Mouse (Mus musculus) ZHBTc4 (cell line): ENCODE data around the gene Hunk.

Experiments used
- DNase-seq: peaks from one replicate; pipeline ENCODE4 v3.0.0-alpha.2; 2011; ENCODE audit warnings: low read depth, low spot score

Hunk gene

DNA sequence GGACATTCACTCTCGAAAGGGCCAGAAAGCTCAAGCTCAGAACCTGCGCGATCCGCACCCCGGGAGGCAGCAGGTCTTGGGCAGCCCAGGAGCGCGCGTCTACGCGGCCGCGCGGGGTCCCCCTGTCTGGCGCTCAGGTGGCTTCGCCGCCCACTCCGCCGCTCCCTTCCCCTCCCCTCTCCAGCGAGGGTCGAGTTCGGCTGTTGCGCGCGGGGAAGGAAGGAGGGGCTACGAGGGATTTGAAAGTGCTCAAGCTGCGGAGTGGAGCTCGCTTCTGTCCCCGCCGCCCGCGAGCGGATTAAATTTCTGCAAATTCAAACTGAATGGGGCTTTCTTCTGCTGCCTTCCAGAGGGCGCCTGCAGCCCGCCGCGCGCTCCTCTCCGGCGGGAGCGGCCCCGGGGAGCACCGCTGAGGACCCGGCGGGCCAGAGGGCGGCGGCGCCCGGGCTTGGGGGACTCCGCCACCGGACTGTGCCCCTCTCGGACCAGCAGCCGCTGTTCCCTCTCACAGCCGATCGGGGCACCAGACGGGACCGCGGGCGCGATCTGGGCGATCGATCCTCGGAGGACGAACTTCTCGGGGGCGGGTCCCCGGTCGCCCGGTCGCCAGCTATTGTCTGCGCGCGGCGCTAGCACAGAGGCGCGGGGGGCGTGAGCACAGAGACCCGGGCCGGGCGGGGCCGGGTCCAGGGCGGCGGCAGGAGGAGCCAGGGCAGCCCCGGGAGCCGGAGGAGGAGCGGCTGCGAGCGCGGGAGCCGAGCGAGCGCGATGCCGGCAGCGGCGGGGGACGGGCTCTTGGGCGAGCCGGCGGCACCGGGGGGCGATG lies at the start of gene Hunk:
Gene Hunk, plus strand, starts transcription at position 326 of the 826 bp plus-strand sequence.
- DNase-seq: peak; percentile 92

DNA sequence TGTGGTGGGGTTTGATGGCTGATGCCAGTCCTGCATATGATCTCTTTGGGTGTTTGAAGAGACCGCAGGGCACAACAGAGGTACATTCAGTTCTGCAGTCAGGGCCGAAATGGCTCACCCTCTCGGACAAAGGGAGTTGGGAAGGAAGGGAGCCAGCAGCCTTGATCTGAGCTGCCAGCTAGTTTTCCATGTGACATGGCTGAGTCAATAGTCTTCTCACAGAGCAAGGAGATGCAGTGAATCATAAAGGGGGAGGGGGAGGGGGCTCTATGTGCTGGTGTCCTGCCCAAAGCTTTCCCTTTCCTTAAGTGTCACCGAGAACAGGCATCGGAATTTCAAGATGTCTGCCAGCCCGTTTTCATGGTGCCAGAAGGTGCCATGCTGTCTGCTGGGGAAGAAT lies 46.8 kb upstream of the Hunk start:
- no peak for DNase-seq

DNA sequence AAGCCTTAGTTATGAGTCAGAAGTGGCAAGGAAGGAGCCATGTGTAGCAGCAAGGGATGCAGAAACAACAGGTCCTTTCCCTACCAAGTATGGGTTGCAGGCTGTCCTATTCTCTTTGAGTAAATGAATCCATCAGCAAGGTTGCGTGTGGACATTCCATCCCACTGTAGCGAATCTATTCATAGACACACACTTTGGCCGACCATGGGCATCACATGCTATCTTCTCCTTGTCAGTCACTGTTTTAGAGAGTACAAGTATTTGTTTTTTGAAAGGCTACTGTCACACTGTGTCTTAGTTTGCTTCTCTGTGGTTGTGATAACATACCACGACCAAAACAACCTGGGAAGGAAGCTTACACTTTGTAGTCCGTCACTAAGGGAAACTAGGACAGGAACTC lies 44.7 kb upstream of the Hunk start:
- DNase-seq: no peak

DNA sequence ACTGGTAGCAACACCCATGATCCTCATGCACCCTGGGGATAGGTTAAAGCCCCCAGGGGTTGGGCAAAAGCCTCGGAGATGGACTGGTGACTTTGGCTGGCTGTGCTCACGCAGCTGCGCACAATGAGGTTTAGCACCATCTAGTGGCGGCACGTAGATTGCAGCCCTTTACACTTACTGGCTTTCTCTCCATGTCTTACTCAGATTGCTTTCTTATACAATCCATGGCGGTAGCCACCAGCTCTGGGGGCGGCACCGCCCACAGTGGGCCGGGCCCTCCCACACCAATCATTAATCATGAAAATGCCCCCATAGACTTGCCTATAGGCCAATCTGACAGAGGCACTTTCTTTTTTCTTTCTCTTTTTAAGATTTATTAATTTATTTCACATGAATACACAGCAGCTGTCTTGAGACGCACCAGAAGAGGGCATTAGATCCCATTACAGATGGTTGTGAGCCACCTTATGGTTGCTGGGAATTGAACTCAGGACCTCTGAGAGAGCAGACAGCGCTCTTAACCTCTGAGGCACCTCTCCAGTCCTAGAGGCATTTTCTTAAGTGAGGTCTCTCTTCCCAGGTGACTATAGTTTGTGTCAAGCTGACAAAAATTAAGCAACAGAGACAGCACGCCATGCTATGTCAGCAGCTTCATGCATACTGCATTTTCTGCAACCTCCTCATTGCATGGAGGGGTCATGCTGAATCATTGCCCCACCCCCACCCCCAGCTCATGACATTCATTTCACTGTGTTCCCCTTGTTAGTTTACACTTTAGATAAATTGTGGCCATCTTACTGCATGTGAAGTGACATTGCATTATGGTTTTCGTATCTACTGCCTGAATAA lies 35.9 kb upstream of the Hunk start:
- DNase-seq: no peak

DNA sequence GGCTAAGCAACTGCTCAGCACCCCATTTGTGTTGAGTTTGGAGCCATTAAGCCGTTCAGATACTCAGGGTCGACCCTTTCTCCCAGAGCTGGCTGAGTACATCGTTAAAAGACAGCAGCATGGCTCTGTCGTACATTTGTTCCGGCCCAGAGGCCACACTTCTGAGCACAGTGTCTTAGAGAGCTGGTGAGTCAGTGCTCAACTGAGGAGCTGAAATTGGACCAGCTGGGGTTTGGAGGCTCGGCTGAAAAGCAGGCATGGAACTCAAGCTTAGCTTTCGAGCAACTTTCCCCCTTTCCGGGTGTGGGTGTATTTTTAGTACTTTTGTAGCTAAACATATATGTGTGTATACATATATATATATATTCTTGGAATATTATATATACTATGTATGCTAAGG lies 34.1 kb upstream of the Hunk start:
- no peak for DNase-seq

DNA sequence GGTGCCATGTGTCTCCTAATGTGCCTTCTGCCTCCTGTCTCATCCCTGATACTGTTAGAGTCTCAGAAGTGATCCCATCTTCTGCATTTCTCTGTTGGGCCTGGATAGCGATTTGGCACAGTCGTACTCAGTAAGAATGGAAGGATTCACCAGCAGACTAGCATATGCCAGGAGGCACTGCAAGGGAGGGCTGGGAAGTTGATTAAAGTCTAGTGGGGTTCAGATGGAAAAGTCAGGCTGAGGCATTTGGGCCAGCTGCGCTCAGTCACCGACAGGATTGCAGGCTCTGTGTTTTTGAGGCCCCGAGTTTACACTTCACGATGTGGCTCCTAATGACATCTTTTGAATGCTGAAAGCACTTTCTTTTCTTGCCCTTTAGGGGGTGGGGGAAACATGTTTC lies 33.1 kb upstream of the Hunk start:
- DNase-seq: no peak

DNA sequence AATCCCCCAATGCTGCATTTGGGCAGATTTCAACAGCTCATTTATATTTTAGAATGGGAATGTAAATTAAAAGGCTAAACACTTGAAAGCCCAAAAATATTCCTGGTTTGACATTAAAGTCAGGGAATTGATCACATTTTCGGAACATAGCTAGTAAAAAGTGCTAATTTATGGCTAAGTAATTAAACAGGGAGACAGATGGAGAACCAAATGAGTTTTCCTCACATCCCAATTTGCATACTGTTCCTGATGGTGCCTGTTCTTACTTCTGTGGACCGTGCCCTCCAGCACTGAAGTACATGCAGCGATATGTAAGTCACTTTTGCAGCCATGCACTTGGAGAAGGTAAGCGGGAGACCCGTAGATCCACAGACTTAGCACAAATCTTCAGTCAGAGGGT lies 32.7 kb upstream of the Hunk start:
- DNase-seq: no peak

DNA sequence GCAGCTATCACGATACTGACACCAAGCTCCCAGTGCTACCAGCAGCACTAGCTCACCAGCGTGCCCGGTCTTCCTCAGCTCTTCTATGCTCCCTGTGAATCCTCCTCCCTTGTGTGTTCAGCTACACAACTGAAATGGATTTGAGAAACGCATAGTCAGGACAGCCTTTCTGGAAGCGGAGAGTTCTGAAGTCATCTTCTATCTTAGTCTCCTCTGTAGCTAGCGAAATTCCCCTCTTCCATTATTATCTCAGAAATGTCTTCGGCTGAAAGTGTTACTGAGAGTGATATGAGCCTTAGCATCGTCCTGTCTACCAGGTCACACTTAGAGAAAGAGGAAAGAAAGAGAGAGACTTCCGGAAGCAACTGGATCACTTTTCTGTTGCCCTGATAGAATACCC lies 26.5 kb upstream of the Hunk start:
- DNase-seq: no peak

DNA sequence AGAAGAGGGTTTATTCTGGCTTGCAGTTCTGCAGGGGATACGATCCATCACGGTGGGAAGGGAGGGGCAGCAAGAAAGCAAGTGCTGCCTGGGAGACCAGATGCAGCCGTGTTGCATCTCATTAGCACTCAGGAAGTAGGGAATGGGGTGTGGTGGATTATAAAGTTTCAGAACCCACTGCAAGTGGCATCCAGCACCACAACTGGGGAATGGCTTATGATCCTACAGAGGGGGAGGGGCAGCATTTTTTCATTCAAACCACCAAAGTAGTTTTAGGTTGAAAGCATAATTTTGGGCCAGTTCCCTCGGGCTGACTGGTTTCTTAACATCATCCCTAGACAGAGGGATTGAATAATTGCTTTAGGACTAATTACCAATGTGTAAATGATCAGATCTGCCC lies 26.1 kb upstream of the Hunk start:
- no peak for DNase-seq

DNA sequence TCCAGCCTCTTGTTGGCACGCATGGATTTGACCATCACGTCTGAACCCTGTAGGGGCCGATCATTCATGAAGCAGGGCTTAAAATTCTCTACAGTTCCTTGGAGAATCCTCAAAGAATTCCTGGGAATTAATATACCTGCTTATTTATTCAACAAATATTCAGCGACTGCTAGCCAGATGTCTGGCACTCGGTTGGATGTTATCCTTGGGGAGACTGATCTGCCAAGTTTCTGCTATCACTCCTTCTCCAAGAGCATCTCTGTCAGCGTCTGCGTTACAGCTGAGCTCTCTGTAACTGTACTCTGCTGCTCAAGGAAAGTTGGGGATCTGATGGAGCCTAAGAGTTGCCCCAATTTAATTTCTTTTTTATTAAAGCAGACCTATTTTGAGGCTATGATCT lies 25.5 kb upstream of the Hunk start:
- no peak for DNase-seq

DNA sequence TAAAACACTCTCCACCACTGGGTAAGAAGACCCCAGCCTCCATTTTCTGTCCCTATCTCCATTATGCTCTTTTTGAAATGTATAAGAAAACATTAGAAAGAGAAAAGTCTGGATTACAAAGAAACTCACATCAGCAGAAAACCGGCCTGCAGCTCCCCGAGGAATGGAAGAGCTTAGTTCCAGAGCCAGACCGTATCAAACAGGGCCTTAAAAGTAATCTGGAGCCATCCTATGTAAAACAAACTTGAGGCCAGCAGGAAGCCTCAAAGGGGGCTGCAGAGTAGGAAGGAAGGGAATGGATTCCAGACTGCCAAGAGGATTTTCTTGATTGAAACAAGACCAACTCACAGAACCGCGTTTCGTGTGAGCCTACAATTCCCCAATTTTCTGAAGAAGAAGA lies 22.9 kb upstream of the Hunk start:
- no peak for DNase-seq

DNA sequence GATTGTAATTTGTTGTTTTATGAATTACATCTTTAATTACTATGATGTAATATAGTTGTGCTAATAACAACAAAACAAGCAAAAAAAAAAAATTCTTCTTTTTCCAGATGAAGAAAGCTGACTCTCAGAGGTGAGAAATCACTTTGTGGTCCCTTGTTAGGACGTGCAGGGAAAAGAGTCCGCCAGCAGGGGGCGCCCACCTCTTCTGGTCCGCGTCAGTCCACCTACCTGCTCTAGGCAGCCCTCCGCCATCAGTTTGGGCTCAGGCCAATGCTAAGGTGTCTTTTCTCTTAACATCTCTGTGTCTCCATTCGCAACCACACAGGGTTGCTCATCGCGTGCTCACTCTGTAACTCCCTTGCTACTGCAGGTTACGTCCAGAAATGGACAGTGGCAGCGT lies 5.9 kb upstream of the Hunk start:
- DNase-seq: peak; percentile 85

DNA sequence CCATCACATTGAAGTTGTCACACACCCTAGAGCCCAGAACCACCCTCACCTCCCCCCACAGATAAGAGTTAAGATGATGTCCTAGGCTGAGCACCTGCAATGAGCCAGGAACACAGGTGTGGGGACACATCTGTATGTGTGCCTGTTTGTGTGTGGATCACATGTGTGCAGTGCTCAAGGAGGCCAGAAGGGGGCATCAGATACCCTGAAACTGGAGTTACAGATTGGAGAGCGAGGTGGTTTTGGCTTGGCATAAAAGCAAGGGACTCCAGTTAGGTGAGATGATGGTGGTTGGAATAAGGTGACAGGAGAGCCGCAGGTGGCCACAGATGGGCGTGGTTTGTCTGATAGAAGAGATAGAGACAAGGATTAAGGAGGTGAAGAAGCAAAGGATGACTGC lies 4.2 kb upstream of the Hunk start:
- peak; percentile 87 for DNase-seq

DNA sequence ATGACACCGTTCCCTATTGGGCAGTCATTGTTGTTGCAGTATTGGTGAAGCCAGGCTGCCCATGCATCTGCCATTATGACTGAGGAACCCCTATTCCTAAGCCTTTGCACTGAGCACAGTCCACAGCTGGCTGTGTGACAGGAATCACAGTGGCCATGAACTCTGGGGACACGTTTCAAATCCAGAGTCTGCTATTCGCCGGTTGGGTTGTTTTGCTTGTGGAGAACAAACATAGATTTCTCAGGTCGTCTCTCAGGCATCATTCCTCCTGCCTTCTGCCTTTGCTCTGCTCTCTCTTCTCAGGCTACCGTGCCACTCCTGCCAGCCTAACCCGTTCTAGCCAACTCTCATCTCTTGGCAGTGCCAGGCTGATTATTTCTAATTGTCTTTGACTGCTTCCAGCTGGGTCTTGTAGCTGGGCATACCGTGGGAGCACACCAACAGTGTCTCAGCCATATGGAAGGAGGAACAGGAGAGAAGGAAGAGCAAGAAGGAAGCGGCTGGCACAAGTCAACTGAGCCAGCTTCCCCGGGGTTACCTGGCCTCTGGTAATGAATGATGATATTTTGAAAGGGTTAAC lies 3.0 kb upstream of the Hunk start:
- DNase-seq: no peak

DNA sequence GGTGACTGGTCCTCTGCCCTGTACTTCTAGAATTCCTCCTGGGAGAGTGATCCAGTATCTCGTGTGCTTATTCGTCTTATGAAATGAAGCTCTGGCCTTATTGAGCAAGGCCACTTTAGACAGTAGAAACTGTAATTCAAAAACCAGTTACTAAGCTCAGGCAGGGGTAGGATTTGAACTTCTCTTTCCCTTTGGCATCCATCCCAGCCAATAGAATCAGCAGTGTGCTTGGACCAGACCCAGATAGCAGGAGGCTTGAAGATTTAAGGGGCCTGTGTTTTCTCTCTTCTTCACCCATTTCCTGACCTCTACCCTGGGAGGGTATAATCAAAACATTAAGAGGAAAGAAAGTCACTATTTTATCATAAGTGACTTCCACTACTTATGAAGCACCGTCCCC lies 1.8 kb upstream of the Hunk start:
- DNase-seq: no peak

DNA sequence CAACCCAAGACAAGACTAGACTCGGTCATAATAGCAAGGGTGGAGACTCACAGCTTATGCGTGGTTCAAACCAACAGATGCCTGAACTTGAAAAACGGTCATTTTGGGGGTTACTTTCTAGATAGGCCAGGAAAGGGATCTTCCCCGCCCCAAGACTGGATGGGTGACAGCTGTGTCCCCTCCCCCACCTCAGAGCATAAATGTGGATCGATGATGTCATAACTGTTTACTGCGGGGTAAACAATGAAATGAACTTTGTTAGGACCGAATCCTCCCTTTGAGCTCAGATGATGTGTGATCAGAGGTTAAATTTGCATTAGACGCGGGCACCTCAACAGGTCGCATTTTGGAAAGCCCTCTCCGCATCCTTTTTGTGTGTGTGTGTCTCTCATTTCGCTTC lies 967 bp upstream of the Hunk start:
- DNase-seq: no peak

DNA sequence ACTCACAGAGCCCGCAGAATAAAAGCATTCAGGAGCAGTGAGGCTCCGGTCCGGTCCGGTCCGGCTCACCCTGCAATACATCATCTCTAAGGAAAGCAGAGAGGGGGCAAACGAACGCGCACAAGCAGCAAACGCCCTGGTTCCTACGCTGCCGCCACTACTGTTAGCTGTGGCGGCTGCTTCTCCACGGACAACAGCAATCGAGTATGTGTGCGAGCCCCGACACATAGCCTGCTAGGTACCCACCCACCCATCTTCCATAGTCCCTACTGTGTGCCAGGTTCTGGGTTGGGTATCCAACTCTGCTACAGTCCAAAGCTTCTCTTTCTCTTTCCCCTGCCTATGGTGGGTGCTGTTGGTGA lies 506 bp upstream of the Hunk start:
- peak; percentile 70 for DNase-seq

DNA sequence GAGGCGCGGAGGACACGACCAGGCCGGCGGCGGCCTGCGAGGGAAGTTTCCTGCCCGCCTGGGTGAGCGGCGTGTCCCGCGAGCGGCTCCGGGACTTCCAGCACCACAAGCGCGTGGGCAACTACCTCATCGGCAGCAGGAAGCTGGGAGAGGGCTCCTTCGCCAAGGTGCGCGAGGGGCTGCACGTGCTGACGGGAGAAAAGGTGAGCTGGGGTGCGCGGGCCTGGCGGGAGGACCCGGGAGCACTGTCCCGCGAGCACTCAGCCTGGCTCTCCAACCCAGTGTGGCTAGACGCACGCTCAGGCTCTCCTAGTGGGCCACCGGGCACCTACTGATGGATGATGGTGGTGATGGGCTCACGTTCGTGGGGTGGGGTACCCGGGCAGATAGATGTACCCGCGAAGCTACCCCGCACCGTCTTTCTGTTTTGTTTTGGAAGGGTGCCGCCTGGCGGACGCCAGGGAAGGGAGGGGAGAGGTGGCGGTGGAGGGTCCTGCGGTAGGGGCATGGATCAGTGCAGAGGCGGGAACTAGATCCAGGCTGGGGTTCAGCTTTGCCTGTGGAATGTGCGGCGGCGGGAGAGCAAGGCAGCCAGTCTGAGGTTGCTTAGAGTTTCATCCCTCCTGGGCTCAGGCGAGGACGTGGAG lies 824 bp downstream of the Hunk start:
- DNase-seq: peak; percentile 86

DNA sequence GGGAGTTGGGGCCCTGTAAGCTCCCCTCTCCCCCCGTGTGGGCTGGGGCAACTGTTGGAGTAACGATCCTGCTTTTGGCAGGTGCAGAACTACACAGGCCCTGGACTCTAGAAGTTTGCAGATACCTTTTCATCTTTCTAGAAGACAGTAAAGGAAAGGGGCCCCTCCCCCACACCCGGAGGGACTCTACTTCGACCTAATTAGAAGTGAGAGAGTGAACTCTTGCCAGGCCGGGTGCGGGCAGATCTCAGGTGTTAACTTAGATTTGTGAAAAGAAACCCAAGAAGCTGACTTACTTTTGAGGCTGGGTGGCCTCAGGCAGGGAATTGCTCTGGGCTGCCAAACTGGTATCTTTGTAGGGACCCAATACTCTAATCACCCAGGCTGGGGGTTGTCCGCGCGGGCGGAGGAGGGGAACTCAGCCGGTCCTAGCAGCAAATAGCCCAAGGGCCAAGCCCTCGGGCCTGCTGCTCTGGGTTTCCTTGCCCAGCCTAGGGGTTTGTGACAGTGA lies 1.4 kb downstream of the Hunk start:
- no peak for DNase-seq

DNA sequence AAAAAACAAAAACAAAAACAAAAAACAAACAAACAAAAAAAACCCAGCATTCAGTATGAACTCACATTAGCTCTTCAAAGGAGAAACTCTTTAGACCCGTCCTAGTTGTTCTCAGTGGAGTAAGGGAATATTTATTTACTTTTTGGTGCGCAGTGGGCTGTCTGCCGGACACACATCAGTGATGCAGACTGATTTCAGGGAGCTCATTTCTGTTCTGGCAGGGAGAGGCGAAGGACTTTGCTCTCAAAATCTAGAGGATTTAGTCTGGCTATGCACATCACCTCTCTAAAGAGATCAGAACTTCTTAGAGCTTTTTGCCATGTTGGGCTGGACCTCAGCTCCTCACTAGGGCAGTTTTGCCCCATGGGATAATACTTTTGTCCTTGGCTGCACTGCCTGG lies 2.1 kb downstream of the Hunk start:
- DNase-seq: no peak

DNA sequence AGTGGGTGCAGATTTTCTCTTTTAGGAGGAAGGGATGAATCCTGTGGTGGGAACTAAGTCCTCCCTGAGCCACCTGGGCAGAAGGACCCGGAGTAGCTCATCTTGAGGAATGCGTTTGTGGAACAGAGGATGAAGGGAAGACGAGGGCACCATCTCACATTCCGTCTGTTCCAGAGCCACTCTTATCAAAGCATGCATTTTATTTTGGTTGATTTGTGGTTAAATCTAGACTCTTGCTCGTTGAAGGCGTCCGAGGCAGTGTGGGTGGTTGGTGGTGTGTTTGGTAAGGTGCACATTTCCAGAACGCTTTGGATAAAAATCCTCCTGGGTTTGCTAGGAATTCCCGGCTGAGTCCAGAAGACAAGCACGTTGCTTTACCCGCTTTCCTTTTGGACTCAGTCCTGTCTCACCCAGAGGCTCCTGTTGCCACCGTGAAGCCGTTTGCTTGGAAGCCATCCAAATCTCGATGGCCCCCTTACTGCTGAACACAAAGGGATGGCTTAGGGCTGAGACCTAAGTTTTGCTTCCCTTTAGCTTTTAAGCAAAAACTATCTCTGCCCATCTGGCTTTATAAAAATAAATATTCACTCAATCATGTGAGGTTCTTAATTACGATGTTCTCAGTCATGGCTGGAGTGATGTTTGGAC lies 3.4 kb downstream of the Hunk start:
- no peak for DNase-seq

DNA sequence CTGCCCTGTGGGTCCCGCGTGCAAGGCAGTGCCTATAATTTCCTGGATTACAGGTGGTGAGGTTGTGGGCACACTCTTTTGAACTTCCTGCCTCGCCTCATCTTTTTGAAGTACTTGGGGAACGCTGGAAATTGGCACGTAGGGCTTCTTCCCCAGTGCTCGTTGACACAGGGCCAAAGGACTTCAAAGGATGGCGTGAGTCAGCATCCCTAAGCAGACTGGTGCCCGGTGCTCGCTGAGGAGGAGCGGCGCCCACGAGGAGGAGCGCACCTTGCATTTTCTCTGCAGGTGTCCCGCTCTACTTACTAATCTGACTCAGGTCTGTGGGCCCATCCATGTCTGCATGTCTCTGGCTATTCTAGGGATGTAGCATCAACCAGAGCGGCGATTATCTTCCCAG lies 4.9 kb downstream of the Hunk start:
- no peak for DNase-seq
